Mouse (Mus musculus): ENCODE data around the gene Iqcj.

DNA sequence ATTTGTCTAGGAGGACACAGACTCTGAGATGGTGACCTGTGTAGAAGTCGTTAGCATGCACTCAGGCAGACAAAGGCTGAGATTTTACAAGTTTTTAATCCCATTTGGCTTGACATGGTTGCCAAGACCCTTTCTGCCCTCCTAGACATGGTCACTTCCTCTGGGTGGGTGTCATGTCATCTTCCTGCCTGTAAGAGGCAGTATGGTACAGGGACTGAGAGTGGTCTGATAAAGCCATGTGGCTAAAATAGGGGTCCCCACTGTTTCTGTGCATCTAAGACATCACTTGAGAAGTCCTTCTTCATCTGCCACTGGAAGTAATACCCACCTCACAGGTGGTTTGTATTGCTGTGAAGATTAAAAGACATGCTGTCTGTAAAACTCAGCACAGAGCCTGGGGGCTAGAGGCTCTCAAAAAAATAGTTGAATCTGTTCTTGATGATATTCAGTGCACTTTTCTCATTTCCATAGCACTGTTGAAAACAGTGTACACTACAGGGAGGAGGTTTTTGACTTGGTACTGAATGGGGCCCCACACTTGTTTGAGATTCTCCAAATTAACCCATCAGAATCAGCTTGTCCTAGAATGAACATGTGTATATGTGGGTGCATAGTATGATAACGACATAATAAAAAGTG, 167.3 kb downstream of the Iqcj start:
- TF ChIP-seq POLR2A (IDR thresholded peaks at IDR 0.05; ENCODE audit: extremely low read depth, insufficient read depth, low read length), result no peak
- TF ChIP-seq CTCF (IDR thresholded peaks at IDR 0.05; ENCODE audit: low read depth, low read length), result 0 out of 2 replicates have a peak, but pooled peaks have one; percentile 21
